24 mouse cellular contexts compared by ENCODE assay signal in genomic region chr13:92924021-92924420, GRCm38 (mm10).
DNase-seq lines count a peak whose midpoint lies in the region; ATAC-seq and TF ChIP-seq lines count a peak whose summit lies in the region.
"Had no signal": no experiment of that assay in that cellular context is flagged by ENCODE, and none has a peak within 500 bp of the region (broad histone marks: within the 10 kb centered on the region; RNA-seq: fewer than 3 reads in every experiment).

No protein-coding gene starts in this region.

- no peaks in the 10 kb centered on the region for H3K36me3 ChIP-seq in heart, embryonic 11.5 days (ENCODE audit: control insufficient read depth, insufficient read depth, low read length)
- H3K36me3 ChIP-seq in limb, embryonic 10.5 days = no peaks in the 10 kb centered on the region
- H3K36me3 ChIP-seq in limb, embryonic 11.5 days (ENCODE audit: control insufficient read depth, insufficient read depth, low read length) = no peaks in the 10 kb centered on the region
- H3K36me3 ChIP-seq: embryonic facial prominence, embryonic 13.5 days; embryonic facial prominence, embryonic 15.5 days; forebrain, embryonic 10.5 days; forebrain, embryonic 12.5 days had no signal

- intact Hi-C loops in left cerebral cortex, adult 2 months (cut with DNase I) = no loop called here

- H3K27ac ChIP-seq in heart, embryonic 11.5 days (ENCODE audit: low read depth, low read length) = no peak overlapping the region
- H3K27ac ChIP-seq in layer of hippocampus, adult 2 months = peak overlapping the region; percentile 61
- H3K27ac ChIP-seq in limb, embryonic 10.5 days = no peak overlapping the region
- H3K27ac ChIP-seq in limb, embryonic 11.5 days (replicated peaks; ENCODE audit: low read depth, low read length) = no peak overlapping the region
- H3K27ac ChIP-seq in left cerebral cortex, adult 2 months = no peak overlapping the region
- H3K27ac ChIP-seq: embryonic facial prominence, embryonic 13.5 days; embryonic facial prominence, embryonic 15.5 days; forebrain, embryonic 10.5 days; forebrain, embryonic 12.5 days had no signal

- peak; percentile 71 for DNase-seq in heart, adult 11 months
- no peak for DNase-seq in layer of hippocampus, adult 2 months (ENCODE audit: low spot score in 2 of 2)
- DNase-seq in layer of hippocampus, adult 9-11 months = no peak
- peak; percentile 22 for DNase-seq in limb, embryonic 10.5 days (ENCODE audit: low spot score)
- DNase-seq in limb, embryonic 11.5 days (ENCODE audit: low spot score) = peak; percentile 18
- no peak for DNase-seq in thymus, postnatal 36 days
- DNase-seq in left cerebral cortex, adult 2 months (ENCODE audit: extremely low spot score in 1 of 2, low spot score in 2 of 2) = no peak
- DNase-seq: adrenal gland, adult 2 months; adrenal gland, postnatal 10 days; adrenal gland, postnatal 25 days; cerebellum, adult 11 months; cerebellum, adult 18-20 months; cerebellum, adult 8-10 months; cerebellum, adult 9-11 months; cerebellum, postnatal 14 days; cerebellum, postnatal 36 days; embryo, embryonic 11 days had no signal

- no peak overlapping the region for H3K4me2 ChIP-seq in heart, embryonic 11.5 days
- H3K4me2 ChIP-seq in limb, embryonic 11.5 days (ENCODE audit: low read depth, severe bottlenecking) = no peak overlapping the region
- H3K4me2 ChIP-seq: embryonic facial prominence, embryonic 13.5 days; embryonic facial prominence, embryonic 15.5 days; forebrain, embryonic 12.5 days had no signal

- peaks cover 7% of the 10 kb centered on the region for H3K4me1 ChIP-seq in heart, embryonic 11.5 days (ENCODE audit: control insufficient read depth, insufficient read depth, low read length)
- peaks cover 5% of the 10 kb centered on the region; the same call in 1 of the 2 replicates for H3K4me1 ChIP-seq in limb, embryonic 10.5 days
- H3K4me1 ChIP-seq in limb, embryonic 11.5 days (ENCODE audit: control insufficient read depth, insufficient read depth, low read length) = no peaks in the 10 kb centered on the region
- H3K4me1 ChIP-seq: embryonic facial prominence, embryonic 13.5 days; embryonic facial prominence, embryonic 15.5 days; forebrain, embryonic 10.5 days; forebrain, embryonic 12.5 days had no signal

- 51% methylated on average over 3 of the region's 3 CpGs for WGBS in heart, embryonic 11.5 days (ENCODE audit: insufficient replicate concordance)
- WGBS in limb, embryonic 10.5 days = 79% methylated on average over 3 of the region's 3 CpGs
- 70% methylated on average over 3 of the region's 3 CpGs for WGBS in limb, embryonic 11.5 days

- ATAC-seq in heart, embryonic 11.5 days (replicated peaks; ENCODE audit: insufficient number of reproducible peaks, low FRiP score, low TSS enrichment) = no peak
- ATAC-seq in limb, embryonic 11.5 days (ENCODE audit: insufficient number of reproducible peaks, low FRiP score, low TSS enrichment, low read depth) = no peak
- ATAC-seq: forebrain, embryonic 14.5 days had no signal

- H3K9ac ChIP-seq in heart, embryonic 11.5 days (ENCODE audit: low read depth, low read length) = no peak overlapping the region
- no peak overlapping the region for H3K9ac ChIP-seq in limb, embryonic 11.5 days (ENCODE audit: low read length)
- H3K9ac ChIP-seq: embryonic facial prominence, embryonic 13.5 days; embryonic facial prominence, embryonic 15.5 days; forebrain, embryonic 12.5 days had no signal

- TF ChIP-seq CTCF in layer of hippocampus, adult 2 months (conservative IDR thresholded peaks at IDR 0.05) = no peak
- TF ChIP-seq CTCF in left cerebral cortex, adult 2 months (IDR thresholded peaks at IDR 0.05) = no peak

- no peak overlapping the region for H3K4me3 ChIP-seq in heart, embryonic 11.5 days (ENCODE audit: low read depth, low read length)
- no peak overlapping the region for H3K4me3 ChIP-seq in layer of hippocampus, adult 2 months
- no peak overlapping the region for H3K4me3 ChIP-seq in limb, embryonic 10.5 days
- H3K4me3 ChIP-seq in limb, embryonic 11.5 days (ENCODE audit: low read depth, low read length) = no peak overlapping the region
- H3K4me3 ChIP-seq in left cerebral cortex, adult 2 months = no peak overlapping the region
- H3K4me3 ChIP-seq: embryonic facial prominence, embryonic 13.5 days; embryonic facial prominence, embryonic 15.5 days; erythroblast, embryonic 14.5 days; forebrain, embryonic 10.5 days; forebrain, embryonic 12.5 days had no signal

- 0 out of 2 replicates have a peak, but pooled peaks cover 4% of the 10 kb centered on the region for H3K9me3 ChIP-seq in heart, embryonic 11.5 days (replicated peaks; ENCODE audit: control insufficient read depth, low read length)
- H3K9me3 ChIP-seq in limb, embryonic 10.5 days (replicated peaks) = no peaks in the 10 kb centered on the region
- H3K9me3 ChIP-seq in limb, embryonic 11.5 days (ENCODE audit: control insufficient read depth, low read length) = no peaks in the 10 kb centered on the region; the same call in 1 of the 2 replicates
- H3K9me3 ChIP-seq: embryonic facial prominence, embryonic 13.5 days; embryonic facial prominence, embryonic 15.5 days; forebrain, embryonic 10.5 days; forebrain, embryonic 12.5 days had no signal

- no peaks in the 10 kb centered on the region for H3K27me3 ChIP-seq in heart, embryonic 11.5 days (ENCODE audit: control insufficient read depth, insufficient read depth, low read length)
- no peaks in the 10 kb centered on the region for H3K27me3 ChIP-seq in limb, embryonic 10.5 days (ENCODE audit: low read depth, poor library complexity, severe bottlenecking)
- H3K27me3 ChIP-seq in limb, embryonic 11.5 days (ENCODE audit: control insufficient read depth, insufficient read depth, low read length) = no peaks in the 10 kb centered on the region
- H3K27me3 ChIP-seq: embryonic facial prominence, embryonic 13.5 days; embryonic facial prominence, embryonic 15.5 days; forebrain, embryonic 12.5 days had no signal

Comparison
In these comparisons a context has a peak if more than half of its experiments do, and no peak if none do; other contexts are left out.
1. DNase-seq: peak in heart, adult 11 months (single experiment), limb, embryonic 10.5 days (single experiment) and limb, embryonic 11.5 days (single experiment); none in layer of hippocampus, adult 2 months (0 of 2), layer of hippocampus, adult 9-11 months (single experiment), thymus, postnatal 36 days (0 of 2) and left cerebral cortex, adult 2 months (0 of 2).